Mouse (Mus musculus): ENCODE results near the gene Nrg3.
"Not testable (repeated sequence)": the region's sequence is repeated elsewhere in the genome, so short reads cannot be mapped to it uniquely, and the experiment has no call there.

Nrg3 gene

GRCm38 (mm10) chr14:39191946-39192345 is 280.9 kb downstream of the Nrg3 start:
- DNase-seq = no peak

- no peak for DNase-seq
Measured at GRCm38 (mm10) chr14:39173709-39174108, 299.2 kb downstream of the Nrg3 start.

GRCm38 (mm10) chr14:39160140-39160539 is 312.7 kb downstream of the Nrg3 start:
- DNase-seq = no peak

GRCm38 (mm10) chr14:39155462-39155861 is 317.4 kb downstream of the Nrg3 start:
- no peak for DNase-seq

- no peak for DNase-seq
Measured at GRCm38 (mm10) chr14:39129766-39130165, 343.1 kb downstream of the Nrg3 start.

GRCm38 (mm10) chr14:39117977-39118376 is 354.9 kb downstream of the Nrg3 start:
- DNase-seq = no peak

GRCm38 (mm10) chr14:39116522-39117231 is 356.2 kb downstream of the Nrg3 start:
- DNase-seq = not testable (repeated sequence)

- no peak for DNase-seq
Measured at GRCm38 (mm10) chr14:39109566-39109965, 363.3 kb downstream of the Nrg3 start.

GRCm38 (mm10) chr14:39106776-39107175 is 366.1 kb downstream of the Nrg3 start:
- no peak for DNase-seq

GRCm38 (mm10) chr14:39095219-39095618 is 377.7 kb downstream of the Nrg3 start:
- DNase-seq = no peak

- no peak for DNase-seq
Measured at GRCm38 (mm10) chr14:39079461-39079860, 393.4 kb downstream of the Nrg3 start.

GRCm38 (mm10) chr14:39051542-39051941 is 421.3 kb downstream of the Nrg3 start:
- DNase-seq = no peak

- no peak for DNase-seq
Measured at GRCm38 (mm10) chr14:39049021-39049420, 423.9 kb downstream of the Nrg3 start.

- DNase-seq = no peak
Measured at GRCm38 (mm10) chr14:39044290-39044689, 428.6 kb downstream of the Nrg3 start.

- no peak for DNase-seq
Measured at GRCm38 (mm10) chr14:39043793-39044192, 429.1 kb downstream of the Nrg3 start.

GRCm38 (mm10) chr14:39043384-39043783 is 429.5 kb downstream of the Nrg3 start:
- no peak for DNase-seq

- no peak for DNase-seq
Measured at GRCm38 (mm10) chr14:39039046-39039445, 433.8 kb downstream of the Nrg3 start.

GRCm38 (mm10) chr14:39034482-39034881 is 438.4 kb downstream of the Nrg3 start:
- no peak for DNase-seq

- no peak for DNase-seq
Measured at GRCm38 (mm10) chr14:39023065-39023464, 449.8 kb downstream of the Nrg3 start.

- DNase-seq = no peak
Measured at GRCm38 (mm10) chr14:39014126-39014525, 458.8 kb downstream of the Nrg3 start.

- no peak for DNase-seq
Measured at GRCm38 (mm10) chr14:38997843-38998242, 475.0 kb downstream of the Nrg3 start.

GRCm38 (mm10) chr14:38992574-38992866 is 480.4 kb downstream of the Nrg3 start:
- DNase-seq = no peak

GRCm38 (mm10) chr14:38991847-38992573 is 480.9 kb downstream of the Nrg3 start:
- DNase-seq = no peak

- DNase-seq = no peak
Measured at GRCm38 (mm10) chr14:38959367-38959766, 513.5 kb downstream of the Nrg3 start.

GRCm38 (mm10) chr14:38937481-38937880 is 535.4 kb downstream of the Nrg3 start:
- no peak for DNase-seq

All from thymus, postnatal 25 days (tissue).